Mouse (Mus musculus) heart, embryonic 12.5 days (tissue): ENCODE data around the gene Lce1m. TPM values are rescaled to one million over a fixed set of nuclear protein-coding genes. Genes with fewer than 3 reads are reported as not detected.

ENCODE experiments used
- ATAC-seq: fragments of 200-750 bp; cut with Nextera tagmentation; 2 replicates; pipeline ENCODE4 v1.8.0; 2017; ENCODE audit warnings: moderate TSS enrichment, moderate library complexity; ENCODE audit not compliant: insufficient number of reproducible peaks, low FRiP score
- H3K27ac ChIP-seq: fragments of 300-500 bp; sonication (generic); 2 replicates; pipeline ENCODE4 v1.5.1; 2016; ENCODE audit warnings: mild to moderate bottlenecking, moderate library complexity; ENCODE audit not compliant: poor library complexity, severe bottlenecking
- H3K27me3 ChIP-seq: fragments of 300-500 bp; sonication (generic); replicated peaks from 2 replicates; pipeline ENCODE4 v1.6.1; 2016; ENCODE audit warnings: mild to moderate bottlenecking, moderate library complexity
- H3K36me3 ChIP-seq: fragments of 300-500 bp; sonication (generic); 2 replicates; pipeline ENCODE4 v1.6.1; 2016; ENCODE audit warnings: mild to moderate bottlenecking, moderate library complexity
- H3K4me1 ChIP-seq: fragments of 300-500 bp; sonication (generic); replicated peaks from 2 replicates; pipeline ENCODE4 v1.6.1; 2016; ENCODE audit warnings: mild to moderate bottlenecking
- H3K4me2 ChIP-seq: fragments of 300-500 bp; sonication (generic); 2 replicates; pipeline ENCODE4 v1.6.1; 2016; ENCODE audit warnings: mild to moderate bottlenecking, moderate library complexity
- H3K4me3 ChIP-seq: fragments of 300-500 bp; sonication (generic); 2 replicates; pipeline ENCODE4 v1.5.1; 2016; ENCODE audit warnings: mild to moderate bottlenecking
- H3K9ac ChIP-seq: fragments of 300-500 bp; sonication (generic); 2 replicates; pipeline ENCODE4 v1.6.1; 2016; ENCODE audit warnings: mild to moderate bottlenecking, moderate library complexity
- H3K9me3 ChIP-seq: fragments of 300-500 bp; sonication (generic); replicated peaks from 2 replicates; pipeline ENCODE4 v1.6.1; 2016; ENCODE audit warnings: mild to moderate bottlenecking, moderate library complexity
- whole genome bisulfite sequencing: fragments of 180-500 bp; shearing (Covaris S2); methylation state at CpG from one replicate; pipeline ENCODE4 v1.1.7; 2016; 5-methylcytosine and 5-hydroxymethylcytosine counted together
- polyA plus RNA-seq: library from polyadenylated mRNA; unstranded; fragments of >200 nt; fragmentation: Nextera tagmentation; extraction: Ambion mirVana; gene quantifications from 2 replicates; pipeline ENCODE4 v1.2.1, GENCODE M21; 2016

Gene Lce1m
- polyA plus RNA-seq, 1 experiment from 2014 or later: not detected

DNA sequence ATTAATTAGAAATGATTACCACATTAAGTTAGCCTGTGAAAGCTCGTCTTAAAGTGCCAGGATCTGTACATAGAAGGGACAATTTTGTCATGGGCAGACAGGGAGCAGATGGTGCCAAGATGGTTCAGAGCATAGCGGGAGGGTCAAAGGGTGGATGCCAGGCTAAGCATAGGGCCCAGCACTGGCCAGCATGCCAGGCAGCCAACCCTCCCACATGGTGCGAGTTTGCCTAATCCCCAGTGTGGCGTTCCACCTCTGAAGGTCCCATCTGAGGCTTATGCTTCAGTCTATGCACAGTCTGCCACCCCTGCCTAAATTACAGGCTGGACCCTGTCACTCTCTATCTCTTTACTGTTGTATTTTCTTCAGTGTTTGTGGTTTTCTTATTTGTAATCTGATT, 16.0 kb downstream of the Lce1m start:
- Histone ChIP-seq H3K27ac (no peak overlapping the region), H3K9me3 (no peaks in the 10 kb centered on the region), H3K9ac (no peak overlapping the region), H3K4me3 (no peak overlapping the region), H3K27me3 (no peaks in the 10 kb centered on the region; the same call in 1 of the 2 replicates), H3K4me1 (no peaks in the 10 kb centered on the region), H3K36me3 (no peaks in the 10 kb centered on the region), H3K4me2 (no peak overlapping the region)
- no peak for ATAC-seq
- 72% methylated on average over 4 of the region's 4 CpGs for WGBS

DNA sequence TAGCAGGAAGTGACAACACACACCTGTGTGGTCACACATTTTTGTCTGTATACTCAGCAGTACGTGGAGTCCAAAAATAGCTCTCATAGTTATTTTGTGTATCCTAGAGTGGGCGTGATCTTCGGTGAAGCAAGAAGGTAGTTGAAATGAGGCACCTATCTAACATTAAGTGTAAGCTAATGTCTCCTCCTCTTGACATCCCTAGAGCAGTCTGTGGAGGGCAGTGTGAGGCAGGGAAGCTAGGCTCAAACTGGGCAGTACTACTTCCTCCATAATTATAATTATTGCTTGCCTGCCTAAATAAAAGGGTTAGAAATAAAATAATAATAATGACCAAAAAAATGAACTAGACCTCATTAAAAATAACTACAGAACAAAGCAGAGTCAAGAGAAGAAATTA, 18.2 kb downstream of the Lce1m start:
- no peaks in the 10 kb centered on the region; the same call in 1 of the 2 replicates for H3K27me3 ChIP-seq
- H3K4me3 ChIP-seq: no peak overlapping the region
- no peaks in the 10 kb centered on the region for H3K4me1 ChIP-seq
- H3K9me3 ChIP-seq: no peaks in the 10 kb centered on the region
- no peak overlapping the region for H3K27ac ChIP-seq
- 52% methylated on average over 3 of the region's 3 CpGs for WGBS
- ATAC-seq: no peak
- no peak overlapping the region for H3K9ac ChIP-seq
- H3K36me3 ChIP-seq: no peaks in the 10 kb centered on the region
- no peak overlapping the region for H3K4me2 ChIP-seq

DNA sequence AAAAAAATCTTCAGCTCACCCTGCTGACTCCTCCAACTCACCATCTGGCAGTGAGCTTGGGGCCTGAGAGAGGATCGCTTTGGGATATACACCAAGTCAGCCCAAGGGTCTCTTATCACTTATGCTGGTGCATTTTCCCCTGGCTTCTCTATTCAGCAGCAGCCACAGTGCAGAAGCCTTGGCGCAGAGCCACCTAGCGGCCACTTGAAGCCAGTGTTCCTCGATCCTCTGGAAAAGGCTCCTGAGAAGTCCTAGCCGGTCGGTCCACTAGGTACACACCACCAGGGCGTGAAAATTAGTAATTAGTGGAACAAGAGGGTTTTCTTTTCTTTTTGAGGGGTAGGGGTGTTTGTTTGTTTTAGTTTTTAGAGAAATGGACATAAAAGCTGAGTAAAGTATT, 20.2 kb downstream of the Lce1m start:
- Histone ChIP-seq H3K27ac (no peak overlapping the region), H3K9me3 (no peaks in the 10 kb centered on the region), H3K36me3 (no peaks in the 10 kb centered on the region), H3K4me2 (no peak overlapping the region), H3K9ac (no peak overlapping the region), H3K27me3 (no peaks in the 10 kb centered on the region; the same call in 1 of the 2 replicates), H3K4me1 (no peaks in the 10 kb centered on the region), H3K4me3 (no peak overlapping the region)
- WGBS: 6% methylated on average over 7 of the region's 7 CpGs
- ATAC-seq: no peak; the same call in 1 of the 2 replicates

DNA sequence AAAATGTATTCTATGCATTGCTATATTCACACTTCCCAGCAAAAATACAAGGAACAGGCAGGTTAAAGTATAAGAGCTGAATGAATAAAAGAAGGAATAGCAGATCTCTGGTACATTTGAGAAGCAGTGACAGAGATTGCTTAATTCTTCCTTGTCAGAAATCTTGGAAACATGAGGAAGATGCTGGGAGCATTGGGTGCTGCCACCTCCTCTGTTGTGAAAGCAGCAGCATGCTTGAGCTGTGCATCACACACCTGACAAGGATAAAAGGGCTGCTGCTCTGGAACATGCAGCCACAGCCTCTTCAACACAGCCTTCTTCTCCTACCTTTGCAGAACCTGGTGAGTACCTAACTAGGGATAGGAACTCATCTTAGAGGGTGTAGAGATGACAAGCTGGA, 26.9 kb downstream of the Lce1m start, which contains the start of gene Lce3f:
Lce3f (plus strand) TSS at position 301 of the 400 bp plus-strand sequence.
- no peak within 1 kb of the TSS for H3K27ac ChIP-seq
- H3K9me3 ChIP-seq: no peaks in the 10 kb centered on the region
- H3K4me1 ChIP-seq: no peaks in the 10 kb centered on the region
- no peak for ATAC-seq
- H3K4me2 ChIP-seq: no peak within 1 kb of the TSS
- H3K36me3 ChIP-seq: no peaks in the 10 kb centered on the region
- no peak within 1 kb of the TSS for H3K9ac ChIP-seq
- no peak within 1 kb of the TSS for H3K4me3 ChIP-seq
- H3K27me3 ChIP-seq: no peaks in the 10 kb centered on the region

DNA sequence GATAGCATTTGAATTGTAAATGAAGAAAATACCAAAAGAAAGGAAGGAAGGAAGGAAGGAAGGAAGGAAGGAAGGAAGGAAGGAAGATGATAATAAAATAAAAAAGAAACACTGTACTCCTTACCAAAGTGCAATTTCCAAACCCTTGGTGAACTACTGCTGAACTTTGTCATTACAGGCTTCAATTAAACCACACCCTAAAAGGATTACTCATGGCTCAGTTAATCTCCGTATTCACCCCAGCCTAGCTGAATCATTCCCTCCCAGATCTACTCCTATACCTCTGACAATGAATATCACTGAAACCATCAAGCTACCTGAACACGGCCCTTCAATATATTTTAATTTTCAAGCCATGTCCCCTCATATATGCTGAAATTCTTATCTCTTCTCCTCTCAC, 40.4 kb downstream of the Lce1m start:
- no peak overlapping the region for H3K4me2 ChIP-seq
- 62% methylated on average over 2 of the region's 2 CpGs for WGBS
- no peak overlapping the region for H3K9ac ChIP-seq
- no peaks in the 10 kb centered on the region for H3K27me3 ChIP-seq
- no peak overlapping the region for H3K27ac ChIP-seq
- no peaks in the 10 kb centered on the region for H3K9me3 ChIP-seq
- H3K4me1 ChIP-seq: no peaks in the 10 kb centered on the region
- H3K36me3 ChIP-seq: no peaks in the 10 kb centered on the region
- H3K4me3 ChIP-seq: no peak overlapping the region
- no peak for ATAC-seq

Other genes starting within 250 kb of the Lce1m start
- gene Lce1i, start 240.2 kb downstream of the Lce1m start, polyA plus RNA-seq: not detected in 2 replicates
- gene Lce1j, start 228.5 kb downstream of the Lce1m start, polyA plus RNA-seq: not detected in 2 replicates
- gene Lce1k, start 211.2 kb downstream of the Lce1m start, polyA plus RNA-seq: not detected in 2 replicates
- not detected in 2 replicates for gene Kprp, start 191.8 kb downstream of the Lce1m start, polyA plus RNA-seq
- gene Lce1l, start 167.8 kb downstream of the Lce1m start, polyA plus RNA-seq: not detected in 2 replicates
- gene 2310050C09Rik, start 148.8 kb downstream of the Lce1m start, polyA plus RNA-seq: not detected in 2 replicates
- not detected in 2 replicates for gene Lce3a, start 92.8 kb downstream of the Lce1m start, polyA plus RNA-seq
- gene Lce3b, start 86.1 kb downstream of the Lce1m start, polyA plus RNA-seq: not detected in 2 replicates
- not detected in 2 replicates for gene Lce3c, start 74.6 kb downstream of the Lce1m start, polyA plus RNA-seq
- not detected in 2 replicates for gene Lce3d, start 61.7 kb downstream of the Lce1m start, polyA plus RNA-seq
- gene Lce3e, start 52.0 kb downstream of the Lce1m start, polyA plus RNA-seq: not detected in 2 replicates
- gene Lce3f, start 26.8 kb downstream of the Lce1m start, polyA plus RNA-seq: not detected in 2 replicates
- not detected in 2 replicates for gene Crct1, start 3.4 kb downstream of the Lce1m start, polyA plus RNA-seq
- not detected in 2 replicates for gene Gm4858, start 49.8 kb upstream of the Lce1m start, polyA plus RNA-seq
- gene Crnn, start 125.7 kb upstream of the Lce1m start, polyA plus RNA-seq: not detected in 2 replicates
- gene Flg2, start 178.2 kb upstream of the Lce1m start, polyA plus RNA-seq: not detected in 2 replicates